Mouse (Mus musculus) testis, postnatal 14 days (tissue): ENCODE measurements around the gene Exoc6.
"Not testable (repeated sequence)": the region's sequence is repeated elsewhere in the genome, so short reads cannot be mapped to it uniquely, and the experiment has no call there.

ENCODE experiments used
- DNase-seq: peaks from one replicate; pipeline ENCODE4 v3.0.0; 2021; ENCODE audit warnings: low spot score

The Exoc6 gene

GRCm38 (mm10) chr19:37550101-37551039 lies at the start of gene Exoc6:
Gene Exoc6 (plus strand): TSS chr19:37550418.
- DNase-seq: peak; percentile 83

- DNase-seq: no peak
Observed at GRCm38 (mm10) chr19:37502996-37503395, 47.2 kb upstream of the Exoc6 start.

GRCm38 (mm10) chr19:37506066-37506465 lies 44.2 kb upstream of the Exoc6 start:
- DNase-seq: no peak

- DNase-seq: no peak
Observed at GRCm38 (mm10) chr19:37506614-37507013, 43.6 kb upstream of the Exoc6 start.

- peak; percentile 87 for DNase-seq
Observed at GRCm38 (mm10) chr19:37509725-37510124, 40.5 kb upstream of the Exoc6 start.

GRCm38 (mm10) chr19:37514811-37515292 lies 35.4 kb upstream of the Exoc6 start:
- DNase-seq: no peak

- no peak for DNase-seq
Observed at GRCm38 (mm10) chr19:37517419-37517818, 32.8 kb upstream of the Exoc6 start.

GRCm38 (mm10) chr19:37520740-37521433 lies 29.3 kb upstream of the Exoc6 start:
- no peak for DNase-seq

- DNase-seq: no peak
Observed at GRCm38 (mm10) chr19:37521434-37521781, 28.8 kb upstream of the Exoc6 start.

- DNase-seq: no peak
Observed at GRCm38 (mm10) chr19:37523280-37524062, 26.7 kb upstream of the Exoc6 start.

- no peak for DNase-seq
Observed at GRCm38 (mm10) chr19:37525925-37526324, 24.3 kb upstream of the Exoc6 start.

GRCm38 (mm10) chr19:37526768-37527167 lies 23.4 kb upstream of the Exoc6 start:
- DNase-seq: no peak

GRCm38 (mm10) chr19:37527736-37528135 lies 22.5 kb upstream of the Exoc6 start:
- DNase-seq: not testable (repeated sequence)

- no peak for DNase-seq
Observed at GRCm38 (mm10) chr19:37528581-37528980, 21.6 kb upstream of the Exoc6 start.

- DNase-seq: no peak
Observed at GRCm38 (mm10) chr19:37529296-37529695, 20.9 kb upstream of the Exoc6 start.

- no peak for DNase-seq
Observed at GRCm38 (mm10) chr19:37529975-37530515, 20.2 kb upstream of the Exoc6 start.

GRCm38 (mm10) chr19:37530601-37531000 lies 19.6 kb upstream of the Exoc6 start:
- DNase-seq: no peak

- no peak for DNase-seq
Observed at GRCm38 (mm10) chr19:37531200-37531845, 18.9 kb upstream of the Exoc6 start.

- DNase-seq: no peak
Observed at GRCm38 (mm10) chr19:37533196-37533595, 17.0 kb upstream of the Exoc6 start.

- DNase-seq: no peak
Observed at GRCm38 (mm10) chr19:37534737-37535365, 15.4 kb upstream of the Exoc6 start.

- DNase-seq: no peak
Observed at GRCm38 (mm10) chr19:37536426-37536825, 13.8 kb upstream of the Exoc6 start.
